Mouse (Mus musculus): Measurements from ENCODE around the gene Zcchc14. TPM values are rescaled to one million over a fixed set of nuclear protein-coding genes. Genes with fewer than 3 reads are reported as not detected.
A peak's percentile ranks its signal among the peaks of the same experiment; 100 is the strongest.
"Not testable (repeated sequence)": the region's sequence is repeated elsewhere in the genome, so short reads cannot be mapped to it uniquely, and the experiment has no call there.

The Zcchc14 gene
- polyA plus RNA-seq, 1 experiment: 0.19 TPM

GRCm38 (mm10) chr8:121668553-121668952, 15.9 kb upstream of the Zcchc14 start:
- Histone ChIP-seq H3K27me3 (replicated peaks) (peaks cover 88% of the 10 kb centered on the region), H3K4me1 (peaks cover 22% of the 10 kb centered on the region), H3K4me3 (replicated peaks) (no peak overlapping the region), H3K9me3 (no peaks in the 10 kb centered on the region), H3K36me3 (replicated peaks; ENCODE audit: low read length) (no peaks in the 10 kb centered on the region)
- TF ChIP-seq GATA1 (IDR thresholded peaks at IDR 0.05; ENCODE audit: borderline replicate concordance, low read length) (no peak), FLI1 (IDR thresholded peaks at IDR 0.05; ENCODE audit: low read length) (no peak)

- H3K9me3 ChIP-seq: not testable (repeated sequence)
Measured at GRCm38 (mm10) chr8:121667936-121668500, 15.3 kb upstream of the Zcchc14 start.

GRCm38 (mm10) chr8:121665329-121665728, 12.6 kb upstream of the Zcchc14 start:
- no peak for TF ChIP-seq GATA1 (IDR thresholded peaks at IDR 0.05; ENCODE audit: borderline replicate concordance, low read length)
- TF ChIP-seq FLI1 (IDR thresholded peaks at IDR 0.05; ENCODE audit: low read length): no peak
- Histone ChIP-seq H3K27me3 (replicated peaks) (peaks cover 88% of the 10 kb centered on the region), H3K9me3 (no peaks in the 10 kb centered on the region), H3K36me3 (replicated peaks; ENCODE audit: low read length) (no peaks in the 10 kb centered on the region), H3K4me3 (replicated peaks) (peak overlapping the region; percentile 66), H3K4me1 (peaks cover 19% of the 10 kb centered on the region)

More at GRCm38 (mm10) chr8:121667936-121668500, 15.3 kb upstream of the Zcchc14 start:
- peaks cover 19% of the 10 kb centered on the region for H3K4me1 ChIP-seq
- not testable (repeated sequence) for H3K4me3 ChIP-seq (replicated peaks); H3K36me3 ChIP-seq (replicated peaks; ENCODE audit: low read length)
- H3K27me3 ChIP-seq (replicated peaks): peaks cover 88% of the 10 kb centered on the region

DNA sequence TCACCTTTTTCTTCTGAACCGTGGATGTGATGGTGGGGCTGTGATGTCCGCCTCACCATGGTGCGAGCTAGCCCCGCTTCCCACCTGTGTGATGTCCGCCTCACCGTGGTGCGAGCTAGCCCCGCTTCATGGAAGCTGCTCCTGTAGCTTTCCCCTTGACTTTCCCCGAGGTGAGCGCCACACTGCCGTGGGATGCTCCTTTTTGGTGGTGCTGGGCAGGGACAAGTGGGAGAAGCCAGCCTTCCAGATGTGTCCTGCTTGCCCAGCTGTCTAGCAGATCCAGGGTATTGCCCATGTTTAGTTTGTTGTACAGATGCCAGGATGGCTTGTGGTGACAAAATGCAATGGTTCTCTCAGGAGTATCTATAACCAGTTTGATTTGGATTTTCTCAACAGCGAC, 10.4 kb upstream of the Zcchc14 start:
- H3K4me1 ChIP-seq: peaks cover 8% of the 10 kb centered on the region

GRCm38 (mm10) chr8:121661631-121662357, 9.1 kb upstream of the Zcchc14 start:
- Histone ChIP-seq H3K36me3 (replicated peaks; ENCODE audit: low read length) (no peaks in the 10 kb centered on the region), H3K27me3 (replicated peaks) (peaks cover 88% of the 10 kb centered on the region), H3K4me1 (peaks cover 8% of the 10 kb centered on the region), H3K9me3 (no peaks in the 10 kb centered on the region), H3K4me3 (replicated peaks) (no peak overlapping the region)
- TF ChIP-seq GATA1 (IDR thresholded peaks at IDR 0.05; ENCODE audit: borderline replicate concordance, low read length) (no peak), FLI1 (IDR thresholded peaks at IDR 0.05; ENCODE audit: low read length) (no peak)

More for the DNA sequence above, 10.4 kb upstream of the Zcchc14 start:
- H3K4me3 ChIP-seq (replicated peaks): no peak overlapping the region
- no peaks in the 10 kb centered on the region for H3K36me3 ChIP-seq (replicated peaks; ENCODE audit: low read length)
- H3K27me3 ChIP-seq (replicated peaks): peaks cover 86% of the 10 kb centered on the region
- TF ChIP-seq GATA1 (IDR thresholded peaks at IDR 0.05; ENCODE audit: borderline replicate concordance, low read length): no peak
- TF ChIP-seq FLI1 (IDR thresholded peaks at IDR 0.05; ENCODE audit: low read length): no peak
- H3K9me3 ChIP-seq: no peaks in the 10 kb centered on the region

- Histone ChIP-seq H3K9me3 (no peaks in the 10 kb centered on the region), H3K36me3 (replicated peaks; ENCODE audit: low read length) (no peaks in the 10 kb centered on the region), H3K4me3 (replicated peaks) (peak overlapping the region; percentile 33), H3K4me1 (peaks cover 6% of the 10 kb centered on the region), H3K27me3 (replicated peaks) (peaks cover 92% of the 10 kb centered on the region)
- TF ChIP-seq FLI1 (IDR thresholded peaks at IDR 0.05; ENCODE audit: low read length): no peak
Measured at GRCm38 (mm10) chr8:121660602-121661001, 7.9 kb upstream of the Zcchc14 start.

DNA sequence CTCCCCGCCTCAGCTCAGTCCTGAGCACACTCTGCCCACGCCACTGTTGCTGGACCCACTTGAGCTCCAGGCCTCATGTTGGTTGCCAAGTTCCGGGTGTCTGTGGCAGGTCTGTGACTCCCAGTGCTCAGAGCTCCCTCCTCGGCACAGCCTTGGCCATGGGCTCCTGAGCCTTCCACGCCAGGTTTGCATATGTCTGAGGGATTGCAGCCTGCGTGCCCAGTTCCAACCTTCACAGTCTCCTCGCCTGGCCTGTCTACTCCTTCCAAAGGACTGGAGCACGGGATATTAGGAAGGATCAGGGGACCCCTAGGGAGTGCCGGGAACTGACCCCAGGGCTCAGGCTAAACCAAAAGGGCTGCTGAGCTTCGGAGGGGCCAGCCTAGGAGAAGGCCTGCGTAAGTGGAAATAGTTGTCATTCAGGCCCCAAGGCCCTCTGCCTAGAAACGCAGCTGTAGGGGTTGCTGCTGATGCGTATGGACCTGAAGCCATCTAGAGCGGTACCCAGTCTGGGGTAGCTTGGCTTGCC, 2.3 kb upstream of the Zcchc14 start:
- Histone ChIP-seq H3K4me3 (replicated peaks) (no peak overlapping the region), H3K4me1 (peaks cover 24% of the 10 kb centered on the region), H3K27me3 (replicated peaks) (peaks cover 91% of the 10 kb centered on the region), H3K36me3 (replicated peaks; ENCODE audit: low read length) (no peaks in the 10 kb centered on the region), H3K9me3 (0 out of 2 replicates have a peak, but pooled peaks cover 9% of the 10 kb centered on the region)
- TF ChIP-seq GATA1 (IDR thresholded peaks at IDR 0.05; ENCODE audit: borderline replicate concordance, low read length): no peak
- TF ChIP-seq FLI1 (IDR thresholded peaks at IDR 0.05; ENCODE audit: low read length): no peak

DNA sequence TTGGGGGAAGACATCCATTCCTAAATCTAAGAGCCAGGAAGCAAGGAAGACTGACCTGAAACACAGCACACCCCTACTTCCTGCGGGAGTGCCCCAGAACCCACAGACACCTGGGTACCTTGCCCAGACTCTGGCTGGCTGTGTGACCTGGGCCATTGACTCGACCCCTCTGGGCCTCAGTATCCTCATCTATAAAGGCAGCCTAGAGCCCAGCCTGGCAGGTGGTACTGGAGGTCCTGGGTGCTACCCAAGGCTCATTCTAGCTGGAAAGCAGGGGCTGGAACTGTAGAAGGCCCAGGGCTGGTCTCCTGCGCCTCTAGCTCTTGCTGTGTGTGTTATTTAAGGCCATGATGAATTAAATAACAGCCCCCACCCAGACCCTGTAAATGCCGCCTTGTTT, 1.4 kb upstream of the Zcchc14 start:
- Histone ChIP-seq H3K4me3 (replicated peaks) (no peak overlapping the region), H3K36me3 (replicated peaks; ENCODE audit: low read length) (no peaks in the 10 kb centered on the region), H3K9me3 (peaks cover 12% of the 10 kb centered on the region; the same call in 1 of the 2 replicates), H3K4me1 (peaks cover 24% of the 10 kb centered on the region), H3K27me3 (replicated peaks) (peaks cover 90% of the 10 kb centered on the region)
- TF ChIP-seq GATA1 (IDR thresholded peaks at IDR 0.05; ENCODE audit: borderline replicate concordance, low read length): no peak
- TF ChIP-seq FLI1 (IDR thresholded peaks at IDR 0.05; ENCODE audit: low read length): no peak

DNA sequence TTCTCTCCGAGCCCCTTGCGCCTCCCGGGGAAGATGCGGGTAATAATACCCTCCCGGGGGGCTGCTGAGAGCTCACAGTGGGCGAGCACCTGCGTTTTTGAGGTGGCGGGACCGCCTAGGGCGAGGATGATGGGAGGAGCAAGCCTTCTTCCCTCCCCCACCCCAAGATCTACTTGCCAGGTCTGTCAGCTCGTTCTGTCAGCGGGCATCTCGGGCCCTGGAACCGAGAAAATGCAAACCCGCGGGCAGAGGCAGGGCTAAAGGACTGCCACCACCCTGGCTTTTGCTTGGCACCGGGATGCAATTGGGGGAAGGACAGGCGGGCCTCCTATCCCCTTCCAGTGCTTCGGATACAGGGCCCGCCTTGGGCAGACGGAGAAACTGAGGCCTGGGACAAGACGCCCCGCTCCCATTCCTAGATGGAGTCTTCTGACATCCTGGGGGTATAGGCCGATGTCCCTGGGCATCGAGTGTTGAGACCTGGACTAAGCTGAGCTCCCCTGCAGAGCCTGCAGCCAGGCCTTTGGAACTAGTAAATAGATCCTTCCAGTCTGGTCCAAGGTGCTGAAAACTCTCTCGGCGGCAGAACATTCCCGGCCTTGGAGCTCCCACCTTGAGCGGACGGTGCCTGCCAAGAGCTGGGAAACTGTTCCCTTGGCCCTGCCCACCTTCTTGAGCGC, 779 bp upstream of the Zcchc14 start:
- TF ChIP-seq GATA1 (IDR thresholded peaks at IDR 0.05; ENCODE audit: borderline replicate concordance, low read length) (no peak), FLI1 (IDR thresholded peaks at IDR 0.05; ENCODE audit: low read length) (no peak)
- H3K4me3 ChIP-seq (replicated peaks): peak overlapping the region; percentile 44
- H3K27me3 ChIP-seq (replicated peaks): peaks cover 90% of the 10 kb centered on the region

More for the DNA sequence above, 779 bp upstream of the Zcchc14 start:
- Histone ChIP-seq H3K9me3 (peaks cover 12% of the 10 kb centered on the region; the same call in 1 of the 2 replicates), H3K4me1 (peaks cover 24% of the 10 kb centered on the region), H3K36me3 (replicated peaks; ENCODE audit: low read length) (no peaks in the 10 kb centered on the region)

All from megakaryocyte, embryonic 14.5 days (primary cell).